Mouse (Mus musculus): ENCODE data around the gene Shld2.

GRCm38 (mm10) chr14:34207996-34208395, 102.3 kb downstream of the Shld2 start:
- TF ChIP-seq CTCF (conservative IDR thresholded peaks at IDR 0.05; ENCODE audit: low read length) (no peak), POU5F1 (IDR thresholded peaks at IDR 0.05; ENCODE audit: borderline replicate concordance, low read length) (no peak), NANOG (IDR thresholded peaks at IDR 0.05; ENCODE audit: borderline replicate concordance, low read length) (no peak)
